Mouse (Mus musculus): Measurements from ENCODE around the gene Olfr435. TPM values are rescaled to one million over a fixed set of nuclear protein-coding genes. Genes with fewer than 3 reads are reported as not detected.

The Olfr435 gene
- polyA plus RNA-seq (2012; rRNA removed): not detected in 2 replicates

DNA sequence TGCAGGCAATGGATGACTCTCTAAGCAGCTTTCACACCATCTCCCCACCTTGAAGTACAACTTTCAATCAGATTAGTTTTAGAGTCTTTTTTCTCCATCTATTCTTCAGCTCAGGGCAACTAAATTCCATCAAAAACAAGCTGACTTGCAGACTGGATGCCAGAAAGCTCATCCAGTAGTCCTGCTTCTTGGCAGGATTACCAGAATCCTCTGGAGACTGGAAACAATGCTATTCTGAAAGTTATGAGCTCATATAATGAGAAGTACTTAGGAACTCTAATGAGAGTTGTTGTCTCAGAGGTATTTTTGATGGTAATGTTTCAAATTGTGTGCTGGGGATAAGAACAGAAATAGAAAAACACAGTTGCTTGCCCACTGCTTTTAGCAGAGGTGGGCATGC is at the start of gene Olfr435:
Gene Olfr435, plus strand, starts transcription at position 366 of the 400 bp plus-strand sequence.
- Histone ChIP-seq H3K4me1 (replicated peaks; ENCODE audit: control insufficient read depth, insufficient read depth, low read length) (no peaks in the 10 kb centered on the region), H3K4me3 (ENCODE audit: control insufficient read depth, insufficient read depth, low read length) (no peak within 1 kb of the TSS), H3K27ac (ENCODE audit: control insufficient read depth, insufficient read depth, low read length) (no peak within 1 kb of the TSS), H3K36me3 (ENCODE audit: control insufficient read depth, insufficient read depth, low read length) (no peaks in the 10 kb centered on the region), H3K27me3 (ENCODE audit: control insufficient read depth, insufficient read depth, low read length) (no peaks in the 10 kb centered on the region)
- DNase-seq: no peak
- TF ChIP-seq POLR2A (IDR thresholded peaks at IDR 0.05; ENCODE audit: control insufficient read depth, extremely low read depth, insufficient read depth, low read length, poor library complexity): no peak
- no peak for TF ChIP-seq CTCF (IDR thresholded peaks at IDR 0.05; ENCODE audit: borderline replicate concordance, control insufficient read depth, extremely low read depth, insufficient read depth, low read length, poor library complexity)

- Histone ChIP-seq H3K4me1 (replicated peaks; ENCODE audit: control insufficient read depth, insufficient read depth, low read length) (no peaks in the 10 kb centered on the region), H3K4me3 (ENCODE audit: control insufficient read depth, insufficient read depth, low read length) (no peak overlapping the region), H3K36me3 (ENCODE audit: control insufficient read depth, insufficient read depth, low read length) (no peaks in the 10 kb centered on the region), H3K27me3 (ENCODE audit: control insufficient read depth, insufficient read depth, low read length) (no peaks in the 10 kb centered on the region), H3K27ac (ENCODE audit: control insufficient read depth, insufficient read depth, low read length) (no peak overlapping the region)
- WGBS: 71% methylated on average over 1 of the region's 1 CpGs
- no peak for DNase-seq
- TF ChIP-seq POLR2A (IDR thresholded peaks at IDR 0.05; ENCODE audit: control insufficient read depth, extremely low read depth, insufficient read depth, low read length, poor library complexity) (no peak), CTCF (IDR thresholded peaks at IDR 0.05; ENCODE audit: borderline replicate concordance, control insufficient read depth, extremely low read depth, insufficient read depth, low read length, poor library complexity) (no peak)
Measured at GRCm38 (mm10) chr6:43159502-43159901, 37.4 kb upstream of the Olfr435 start.

GRCm38 (mm10) chr6:43162982-43163381 is 34.0 kb upstream of the Olfr435 start, which contains the start of gene Olfr437:
Gene Olfr437 (plus strand): TSS chr6:43163282.
- DNase-seq: no peak
- Histone ChIP-seq H3K4me1 (replicated peaks; ENCODE audit: control insufficient read depth, insufficient read depth, low read length) (no peaks in the 10 kb centered on the region), H3K4me3 (ENCODE audit: control insufficient read depth, insufficient read depth, low read length) (no peak within 1 kb of the TSS), H3K27ac (ENCODE audit: control insufficient read depth, insufficient read depth, low read length) (no peak within 1 kb of the TSS), H3K36me3 (ENCODE audit: control insufficient read depth, insufficient read depth, low read length) (no peaks in the 10 kb centered on the region), H3K27me3 (ENCODE audit: control insufficient read depth, insufficient read depth, low read length) (no peaks in the 10 kb centered on the region)
- 76% methylated on average over 3 of the region's 3 CpGs for WGBS
- TF ChIP-seq POLR2A (IDR thresholded peaks at IDR 0.05; ENCODE audit: control insufficient read depth, extremely low read depth, insufficient read depth, low read length, poor library complexity) (no peak), CTCF (IDR thresholded peaks at IDR 0.05; ENCODE audit: borderline replicate concordance, control insufficient read depth, extremely low read depth, insufficient read depth, low read length, poor library complexity) (no peak)

GRCm38 (mm10) chr6:43167246-43167645 is 29.7 kb upstream of the Olfr435 start:
- no peaks in the 10 kb centered on the region for H3K27me3 ChIP-seq (ENCODE audit: control insufficient read depth, insufficient read depth, low read length)
- H3K4me1 ChIP-seq (replicated peaks; ENCODE audit: control insufficient read depth, insufficient read depth, low read length): no peaks in the 10 kb centered on the region
- H3K36me3 ChIP-seq (ENCODE audit: control insufficient read depth, insufficient read depth, low read length): no peaks in the 10 kb centered on the region
- no peak overlapping the region for H3K27ac ChIP-seq (ENCODE audit: control insufficient read depth, insufficient read depth, low read length)
- no peak overlapping the region for H3K4me3 ChIP-seq (ENCODE audit: control insufficient read depth, insufficient read depth, low read length)
- no peak for DNase-seq
- TF ChIP-seq CTCF (IDR thresholded peaks at IDR 0.05; ENCODE audit: borderline replicate concordance, control insufficient read depth, extremely low read depth, insufficient read depth, low read length, poor library complexity) (no peak), POLR2A (IDR thresholded peaks at IDR 0.05; ENCODE audit: control insufficient read depth, extremely low read depth, insufficient read depth, low read length, poor library complexity) (no peak)
- WGBS: 97% methylated on average over 4 of the region's 4 CpGs

DNA sequence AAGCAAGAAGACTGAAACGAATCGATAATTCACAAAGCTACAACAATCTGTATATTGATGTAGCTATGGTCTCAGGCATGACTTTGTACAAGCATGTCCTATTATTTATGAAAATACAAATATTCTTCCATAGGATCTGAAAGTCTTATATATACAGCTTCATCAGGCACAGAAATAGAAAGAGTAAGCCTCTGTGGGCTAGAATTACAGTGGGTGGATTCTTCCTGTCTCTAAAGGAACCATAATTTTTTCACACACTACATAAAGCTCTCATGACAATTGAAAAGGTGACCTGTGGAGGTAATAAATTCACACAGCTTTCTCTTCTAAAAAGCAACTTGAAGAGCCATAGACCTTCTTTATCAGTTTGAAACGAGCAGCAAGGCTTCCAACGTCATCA is 25.1 kb upstream of the Olfr435 start, which contains the start of gene Olfr13:
Gene Olfr13, plus strand, starts transcription at position 301 of the 400 bp plus-strand sequence.
- WGBS: 75% methylated on average over 4 of the region's 4 CpGs
- no peaks in the 10 kb centered on the region for H3K27me3 ChIP-seq (ENCODE audit: control insufficient read depth, insufficient read depth, low read length)
- TF ChIP-seq POLR2A (IDR thresholded peaks at IDR 0.05; ENCODE audit: control insufficient read depth, extremely low read depth, insufficient read depth, low read length, poor library complexity): no peak
- TF ChIP-seq CTCF (IDR thresholded peaks at IDR 0.05; ENCODE audit: borderline replicate concordance, control insufficient read depth, extremely low read depth, insufficient read depth, low read length, poor library complexity): no peak

DNA sequence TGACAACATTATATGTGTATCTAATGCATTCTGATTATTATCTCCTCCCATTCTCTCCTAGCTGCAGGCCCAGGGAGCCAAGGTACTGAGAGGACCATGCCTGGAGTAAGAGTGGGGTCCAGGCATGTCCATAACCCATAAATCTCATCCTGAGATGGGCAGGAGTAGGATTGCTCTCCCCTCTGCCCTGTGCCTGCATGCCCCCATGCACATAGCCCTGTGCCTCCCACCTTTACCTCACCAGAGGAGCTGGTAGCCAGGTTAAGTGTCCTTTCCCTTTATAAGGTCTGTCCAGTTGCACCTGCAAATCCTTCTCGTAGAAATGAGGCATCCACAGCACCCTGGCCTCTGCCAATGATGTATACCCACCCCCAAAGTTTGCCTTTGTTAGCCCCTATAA is 18.8 kb upstream of the Olfr435 start:
- Histone ChIP-seq H3K4me1 (replicated peaks; ENCODE audit: control insufficient read depth, insufficient read depth, low read length) (no peaks in the 10 kb centered on the region), H3K36me3 (ENCODE audit: control insufficient read depth, insufficient read depth, low read length) (no peaks in the 10 kb centered on the region), H3K27me3 (ENCODE audit: control insufficient read depth, insufficient read depth, low read length) (no peaks in the 10 kb centered on the region), H3K4me3 (ENCODE audit: control insufficient read depth, insufficient read depth, low read length) (no peak overlapping the region), H3K27ac (ENCODE audit: control insufficient read depth, insufficient read depth, low read length) (no peak overlapping the region)
- TF ChIP-seq CTCF (IDR thresholded peaks at IDR 0.05; ENCODE audit: borderline replicate concordance, control insufficient read depth, extremely low read depth, insufficient read depth, low read length, poor library complexity): no peak
- no peak for TF ChIP-seq POLR2A (IDR thresholded peaks at IDR 0.05; ENCODE audit: control insufficient read depth, extremely low read depth, insufficient read depth, low read length, poor library complexity)
- WGBS: 73% methylated on average over 1 of the region's 1 CpGs
- DNase-seq: no peak

More for the DNA sequence above, 25.1 kb upstream of the Olfr435 start, which contains the start of gene Olfr13:
- no peak within 1 kb of the TSS for H3K27ac ChIP-seq (ENCODE audit: control insufficient read depth, insufficient read depth, low read length)
- no peak within 1 kb of the TSS for H3K4me3 ChIP-seq (ENCODE audit: control insufficient read depth, insufficient read depth, low read length)
- DNase-seq: no peak
- no peaks in the 10 kb centered on the region for H3K36me3 ChIP-seq (ENCODE audit: control insufficient read depth, insufficient read depth, low read length)
- no peaks in the 10 kb centered on the region for H3K4me1 ChIP-seq (replicated peaks; ENCODE audit: control insufficient read depth, insufficient read depth, low read length)

All from thymus, adult 2 months (tissue).